Mouse (Mus musculus) midbrain, embryonic 14.5 days (tissue): ENCODE data around the gene Ezr. TPM values are rescaled to one million over a fixed set of nuclear protein-coding genes. Genes with fewer than 3 reads are reported as not detected.
"Not testable (repeated sequence)": the region's sequence is repeated elsewhere in the genome, so short reads cannot be mapped to it uniquely, and the experiment has no call there.

Experiments used
- ATAC-seq: fragments of 200-750 bp; cut with Nextera tagmentation; 2 replicates; pipeline ENCODE4 v1.8.0; 2017; ENCODE audit warnings: moderate number of reproducible peaks, moderate library complexity; ENCODE audit not compliant: low FRiP score, low TSS enrichment
- DNase-seq: peaks from one replicate; pipeline ENCODE4 v3.0.0-alpha.2; 2015
- H3K27ac ChIP-seq: fragments of 300-500 bp; sonication (generic); replicated peaks from 2 replicates; pipeline ENCODE4 v1.5.1; 2014; ENCODE audit warnings: mild to moderate bottlenecking, low read depth, low read length, moderate library complexity
- H3K27me3 ChIP-seq: fragments of 300-500 bp; sonication (generic); 2 replicates; pipeline ENCODE4 v1.6.1; 2014; ENCODE audit warnings: low read length, control low read depth, mixed read lengths; ENCODE audit not compliant: control insufficient read depth, insufficient read depth
- H3K36me3 ChIP-seq: fragments of 300-500 bp; sonication (generic); 2 replicates; pipeline ENCODE4 v1.6.1; 2014; ENCODE audit warnings: low read length, control low read depth; ENCODE audit not compliant: control insufficient read depth, insufficient read depth
- H3K4me1 ChIP-seq: fragments of 300-500 bp; sonication (generic); 2 replicates; pipeline ENCODE4 v1.6.1; 2014; ENCODE audit warnings: mild to moderate bottlenecking, antibody characterized with exemption, low read length, control low read depth; ENCODE audit not compliant: control insufficient read depth, insufficient read depth
- H3K4me2 ChIP-seq: fragments of 300-500 bp; sonication (generic); 2 replicates; pipeline ENCODE4 v1.6.1; 2014; ENCODE audit warnings: mild to moderate bottlenecking, low read length, moderate library complexity
- H3K4me3 ChIP-seq: fragments of 300-500 bp; sonication (generic); replicated peaks from 2 replicates; pipeline ENCODE4 v1.5.1; 2014; ENCODE audit warnings: low read depth, low read length
- H3K9ac ChIP-seq: fragments of 300-500 bp; sonication (generic); replicated peaks from 2 replicates; pipeline ENCODE4 v1.6.1; 2014; ENCODE audit warnings: mild to moderate bottlenecking, low read length, moderate library complexity
- H3K9me3 ChIP-seq: fragments of 300-500 bp; sonication (generic); 2 replicates; pipeline ENCODE4 v1.6.1; 2016; ENCODE audit warnings: low read length, control low read depth, mixed read lengths; ENCODE audit not compliant: control insufficient read depth
- WGBS: fragments of 180-500 bp; shearing (Covaris S2); extraction: QIAGEN DNeasy Blood & Tissue Kit; methylation state at CpG from one replicate; pipeline ENCODE4 v1.1.7; 2014; 5-methylcytosine and 5-hydroxymethylcytosine counted together
- polyA plus RNA-seq: library from polyadenylated mRNA; unstranded; fragments of >200 nt; fragmentation: Nextera tagmentation; extraction: Ambion mirVana; gene quantifications from 2 replicates; pipeline ENCODE4 v1.2.1, GENCODE M21; 2014

Ezr gene
- polyA plus RNA-seq, 1 experiment from 2014 or later, result 27.8 TPM

DNA sequence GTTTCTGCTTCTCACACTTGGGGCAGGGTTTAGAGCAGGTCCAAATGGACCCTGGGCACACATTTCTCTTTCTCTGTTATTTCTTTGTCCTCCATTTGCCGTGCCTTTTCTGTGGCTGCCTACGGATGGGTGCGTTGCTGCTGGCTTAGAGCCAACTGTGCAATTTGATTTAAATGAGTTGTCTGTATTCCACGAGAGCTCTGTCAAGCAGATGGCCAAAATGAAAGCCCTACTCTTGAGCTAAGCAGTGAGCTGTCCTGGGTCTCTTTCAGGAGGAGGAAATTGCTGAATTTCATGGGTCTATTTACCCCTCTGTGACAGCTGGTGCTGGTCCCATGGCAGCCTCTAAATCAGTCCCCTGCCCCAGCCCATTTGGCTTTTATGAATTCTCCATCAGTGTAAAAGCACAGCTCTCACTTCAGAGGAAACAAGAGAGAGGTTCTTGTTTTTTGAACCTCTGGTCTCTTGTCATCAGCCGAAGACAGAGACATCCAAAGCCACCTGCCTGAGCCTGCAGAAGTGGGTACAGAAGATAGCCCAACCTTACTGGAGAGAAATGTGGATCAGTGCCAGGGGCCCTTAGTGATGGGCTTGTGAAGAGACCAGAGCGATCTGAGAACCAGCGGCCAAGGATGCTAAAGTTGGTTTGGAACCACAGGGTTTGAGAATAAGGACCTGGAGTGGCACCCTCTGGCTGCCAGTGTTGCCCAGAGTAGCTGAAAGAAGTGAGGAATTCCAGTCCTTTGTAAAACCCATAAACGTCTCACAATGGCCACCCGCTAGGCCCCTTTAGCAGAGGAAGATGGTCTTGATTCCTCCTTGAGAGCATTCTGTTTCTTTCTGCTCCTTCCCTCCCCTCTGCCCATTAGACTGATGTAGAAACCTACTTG, 79.0 kb downstream of the Ezr start:
- not testable (repeated sequence) for H3K27ac ChIP-seq, H3K4me1 ChIP-seq, H3K36me3 ChIP-seq, H3K9me3 ChIP-seq, H3K4me3 ChIP-seq, H3K27me3 ChIP-seq, H3K4me2 ChIP-seq, H3K9ac ChIP-seq
- 35% methylated on average over 6 of the region's 9 CpGs for WGBS
- DNase-seq, result peak; percentile 31
- peak; percentile 83 for ATAC-seq

GRCm38 (mm10) chr17:6702625-6703221, 79.9 kb downstream of the Ezr start:
- H3K4me2 ChIP-seq, H3K36me3 ChIP-seq, DNase-seq, H3K9ac ChIP-seq, H3K4me1 ChIP-seq, H3K4me3 ChIP-seq, H3K9me3 ChIP-seq, H3K27ac ChIP-seq, H3K27me3 ChIP-seq, ATAC-seq: not testable (repeated sequence)
- 23% methylated on average over 2 of the region's 8 CpGs for WGBS

- not testable (repeated sequence) for DNase-seq, H3K9ac ChIP-seq, H3K4me1 ChIP-seq, H3K4me2 ChIP-seq, H3K36me3 ChIP-seq, H3K27ac ChIP-seq, H3K9me3 ChIP-seq, H3K27me3 ChIP-seq, H3K4me3 ChIP-seq, ATAC-seq
- 86% methylated on average over 4 of the region's 7 CpGs for WGBS
These were observed 82.5 kb downstream of the Ezr start for GRCm38 (mm10) chr17:6700077-6700476.

GRCm38 (mm10) chr17:6699502-6699901, 83.1 kb downstream of the Ezr start:
- not testable (repeated sequence) for H3K9me3 ChIP-seq, H3K4me1 ChIP-seq, H3K27ac ChIP-seq, H3K4me3 ChIP-seq, H3K4me2 ChIP-seq, ATAC-seq, DNase-seq, H3K27me3 ChIP-seq, H3K9ac ChIP-seq, H3K36me3 ChIP-seq
- 90% methylated on average over 8 of the region's 9 CpGs for WGBS

DNA sequence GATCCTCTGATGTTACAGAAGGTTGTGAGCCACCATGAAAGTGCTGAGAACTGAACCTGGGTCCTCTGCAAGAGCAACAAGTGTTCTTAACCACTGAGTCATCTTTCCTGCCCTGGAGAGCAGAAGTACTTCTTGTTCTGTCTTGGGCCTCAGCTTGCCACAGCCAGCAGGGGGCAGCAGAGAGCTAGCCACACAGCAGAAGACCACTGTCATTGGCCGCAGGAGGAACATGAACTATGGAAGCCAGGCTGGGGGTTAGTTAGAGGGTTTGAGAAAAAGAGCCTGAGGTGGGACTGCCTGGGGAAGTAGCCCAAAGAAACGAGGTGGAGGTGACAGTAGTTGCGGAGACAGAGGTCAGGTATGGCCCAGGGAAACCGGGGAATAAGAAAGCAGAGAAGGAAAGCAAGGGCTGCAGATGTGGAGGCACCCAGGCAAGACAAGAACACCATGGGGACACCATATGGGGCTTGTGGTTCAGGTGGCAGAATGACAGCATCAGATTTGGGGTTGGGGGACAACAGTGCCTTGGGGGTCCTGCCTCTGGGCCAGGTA, 85.3 kb downstream of the Ezr start:
- ATAC-seq (peak; percentile 40; the same call in 1 of the 2 replicates), DNase-seq (peak; percentile 51)
- 54% methylated on average over 2 of the region's 4 CpGs for WGBS
- H3K36me3 ChIP-seq, H3K4me1 ChIP-seq, H3K4me3 ChIP-seq, H3K27me3 ChIP-seq, H3K9ac ChIP-seq, H3K4me2 ChIP-seq, H3K9me3 ChIP-seq, H3K27ac ChIP-seq: not testable (repeated sequence)

- DNase-seq, H3K9me3 ChIP-seq, H3K27me3 ChIP-seq, ATAC-seq, H3K4me3 ChIP-seq, H3K27ac ChIP-seq, H3K9ac ChIP-seq, H3K4me2 ChIP-seq, H3K4me1 ChIP-seq, H3K36me3 ChIP-seq: not testable (repeated sequence)
- 59% methylated on average over 8 of the region's 8 CpGs for WGBS
These were observed 86.1 kb downstream of the Ezr start for GRCm38 (mm10) chr17:6696521-6696920.

GRCm38 (mm10) chr17:6695712-6696111, 86.9 kb downstream of the Ezr start:
- 78% methylated on average over 9 of the region's 9 CpGs for WGBS

DNA sequence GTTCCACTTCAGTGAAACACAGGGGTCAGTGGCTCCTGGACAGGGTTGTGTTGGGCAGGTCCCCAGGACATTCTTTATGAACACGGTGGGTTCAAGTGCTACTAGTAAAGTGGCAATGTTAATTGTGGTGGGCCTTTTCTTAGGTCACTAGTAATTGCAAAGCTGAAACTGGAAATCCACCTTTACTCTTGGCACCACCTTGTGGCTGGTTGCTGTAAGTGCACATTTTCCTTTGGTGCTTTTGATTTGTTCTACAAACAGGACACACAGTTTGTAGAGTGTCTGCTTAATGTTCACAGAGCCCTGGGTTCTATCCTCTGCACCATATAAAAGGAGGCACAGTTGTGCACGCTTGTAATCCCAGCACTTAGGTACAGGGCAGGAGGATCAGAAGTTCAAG, 91.0 kb downstream of the Ezr start:
- ATAC-seq, H3K9ac ChIP-seq, H3K27me3 ChIP-seq, H3K4me3 ChIP-seq, H3K36me3 ChIP-seq, H3K9me3 ChIP-seq, H3K4me2 ChIP-seq, H3K4me1 ChIP-seq, H3K27ac ChIP-seq: not testable (repeated sequence)
- peak; percentile 77 for DNase-seq
- 8% methylated on average over 2 of the region's 2 CpGs for WGBS

More at GRCm38 (mm10) chr17:6695712-6696111, 86.9 kb downstream of the Ezr start:
- H3K4me3 ChIP-seq, DNase-seq, H3K9me3 ChIP-seq, ATAC-seq, H3K27ac ChIP-seq, H3K4me1 ChIP-seq, H3K27me3 ChIP-seq, H3K9ac ChIP-seq, H3K4me2 ChIP-seq, H3K36me3 ChIP-seq: not testable (repeated sequence)
